Mouse (Mus musculus) forebrain, embryonic 14.5 days (tissue): ENCODE results near the gene 1700034J05Rik. TPM values are rescaled to one million over a fixed set of nuclear protein-coding genes. Genes with fewer than 3 reads are reported as not detected.

Experiments
- ATAC-seq: fragments of 200-750 bp; cut with Nextera tagmentation; 2 replicates; pipeline ENCODE4 v1.8.0; 2017; ENCODE audit warnings: mild to moderate bottlenecking, moderate library complexity
- DNase-seq: peaks from one replicate; pipeline ENCODE4 v3.0.0-alpha.2; 2015; ENCODE audit warnings: low spot score
- H3K27ac ChIP-seq: fragments of 300-500 bp; sonication (generic); 2 replicates; pipeline ENCODE4 v1.5.1; 2014; ENCODE audit warnings: low read depth, mild to moderate bottlenecking, control low read depth, low read length, moderate library complexity
- H3K27me3 ChIP-seq: fragments of 300-500 bp; sonication (generic); replicated peaks from 2 replicates; pipeline ENCODE4 v1.6.1; 2014; ENCODE audit warnings: low read length, control low read depth, mixed read lengths; ENCODE audit not compliant: control insufficient read depth, insufficient read depth
- H3K36me3 ChIP-seq: fragments of 300-500 bp; sonication (generic); 2 replicates; pipeline ENCODE4 v1.6.1; 2014; ENCODE audit warnings: low read length, control low read depth; ENCODE audit not compliant: control insufficient read depth, insufficient read depth
- H3K4me1 ChIP-seq: fragments of 300-500 bp; sonication (generic); 2 replicates; pipeline ENCODE4 v1.6.1; 2014; ENCODE audit warnings: antibody characterized with exemption, low read length, control low read depth; ENCODE audit not compliant: control insufficient read depth, insufficient read depth
- H3K4me2 ChIP-seq: fragments of 300-500 bp; sonication (generic); 2 replicates; pipeline ENCODE4 v1.6.1; 2014; ENCODE audit warnings: mild to moderate bottlenecking, control low read depth, low read length
- H3K4me3 ChIP-seq: fragments of 300-500 bp; sonication (generic); 2 replicates; pipeline ENCODE4 v1.5.1; 2014; ENCODE audit warnings: low read depth, low read length, control low read depth
- H3K9ac ChIP-seq: fragments of 300-500 bp; sonication (generic); 2 replicates; pipeline ENCODE4 v1.6.1; 2014; ENCODE audit warnings: mild to moderate bottlenecking, low read length, control low read depth, moderate library complexity
- H3K9me3 ChIP-seq: fragments of 300-500 bp; sonication (generic); replicated peaks from 2 replicates; pipeline ENCODE4 v1.6.1; 2016; ENCODE audit warnings: low read length, control low read depth, mixed read lengths; ENCODE audit not compliant: control insufficient read depth
- WGBS: fragments of 180-500 bp; shearing (Covaris S2); extraction: QIAGEN DNeasy Blood & Tissue Kit; methylation state at CpG from one replicate; pipeline ENCODE4 v1.1.7; 2014; 5-methylcytosine and 5-hydroxymethylcytosine counted together
- polyA plus RNA-seq: library from polyadenylated mRNA; unstranded; fragments of >200 nt; fragmentation: Nextera tagmentation; extraction: Ambion mirVana; gene quantifications from 2 replicates; pipeline ENCODE4 v1.2.1, GENCODE M21; 2014

The 1700034J05Rik gene
- polyA plus RNA-seq, 1 experiment from 2014 or later: not detected

DNA sequence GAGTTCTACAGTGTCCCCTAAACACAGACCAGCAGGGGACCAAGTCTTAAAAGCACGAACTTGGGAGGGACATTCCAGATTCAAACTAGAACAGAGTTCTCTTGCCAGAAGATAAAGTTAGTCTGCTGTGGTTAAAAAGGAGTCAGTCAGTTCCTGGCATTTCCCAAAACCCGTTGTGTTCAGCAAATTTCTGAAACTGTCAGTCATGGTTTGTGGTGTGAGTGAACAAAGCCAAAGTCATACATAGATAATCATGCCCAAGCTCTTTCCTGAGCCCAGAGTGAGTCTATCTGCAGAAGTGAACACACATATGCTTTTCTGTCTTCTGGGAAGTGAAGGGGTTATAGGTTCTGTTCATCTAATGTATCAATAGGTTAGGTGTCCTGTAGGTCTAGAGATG lies 45.4 kb downstream of the 1700034J05Rik start:
- no peak overlapping the region for H3K27ac ChIP-seq
- DNase-seq (no peak), ATAC-seq (no peak)
- no peak overlapping the region for H3K4me3 ChIP-seq
- no peaks in the 10 kb centered on the region for H3K36me3 ChIP-seq
- peaks cover 2% of the 10 kb centered on the region; the same call in 1 of the 2 replicates for H3K4me1 ChIP-seq
- H3K27me3 ChIP-seq: no peaks in the 10 kb centered on the region
- H3K9ac ChIP-seq: no peak overlapping the region
- no peak overlapping the region for H3K4me2 ChIP-seq
- no peaks in the 10 kb centered on the region for H3K9me3 ChIP-seq
- WGBS: 77% methylated on average over 2 of the region's 2 CpGs

GRCm38 (mm10) chr6:146907795-146908190 lies 46.4 kb downstream of the 1700034J05Rik start:
- 94% methylated on average over 1 of the region's 1 CpGs for WGBS
- H3K36me3 ChIP-seq: no peaks in the 10 kb centered on the region
- H3K9ac ChIP-seq: no peak overlapping the region
- no peak overlapping the region for H3K4me3 ChIP-seq
- no peak for ATAC-seq
- no peaks in the 10 kb centered on the region for H3K27me3 ChIP-seq
- H3K9me3 ChIP-seq: no peaks in the 10 kb centered on the region
- no peak for DNase-seq
- no peak overlapping the region for H3K27ac ChIP-seq
- no peak overlapping the region for H3K4me2 ChIP-seq
- H3K4me1 ChIP-seq: peaks cover 2% of the 10 kb centered on the region; the same call in 1 of the 2 replicates

- ATAC-seq (no peak), DNase-seq (no peak)
- Histone ChIP-seq H3K27me3 (no peaks in the 10 kb centered on the region), H3K27ac (no peak overlapping the region), H3K4me1 (peaks cover 2% of the 10 kb centered on the region; the same call in 1 of the 2 replicates), H3K36me3 (no peaks in the 10 kb centered on the region), H3K9ac (no peak overlapping the region), H3K4me3 (no peak overlapping the region), H3K9me3 (no peaks in the 10 kb centered on the region), H3K4me2 (no peak overlapping the region)
- 81% methylated on average over 5 of the region's 5 CpGs for WGBS
These were observed 47.0 kb downstream of the 1700034J05Rik start for GRCm38 (mm10) chr6:146907061-146907794.

- Histone ChIP-seq H3K36me3 (no peaks in the 10 kb centered on the region), H3K4me1 (peaks cover 2% of the 10 kb centered on the region; the same call in 1 of the 2 replicates), H3K27me3 (no peaks in the 10 kb centered on the region), H3K27ac (no peak overlapping the region), H3K9me3 (no peaks in the 10 kb centered on the region), H3K4me2 (no peak overlapping the region), H3K4me3 (no peak overlapping the region), H3K9ac (no peak overlapping the region)
- no peak for DNase-seq
- WGBS: 85% methylated on average over 3 of the region's 3 CpGs
- no peak for ATAC-seq
These were observed 48.0 kb downstream of the 1700034J05Rik start for GRCm38 (mm10) chr6:146906000-146906786.

GRCm38 (mm10) chr6:146904707-146905106 lies 49.5 kb downstream of the 1700034J05Rik start:
- H3K4me3 ChIP-seq: no peak overlapping the region
- peaks cover 2% of the 10 kb centered on the region; the same call in 1 of the 2 replicates for H3K4me1 ChIP-seq
- no peaks in the 10 kb centered on the region for H3K27me3 ChIP-seq
- H3K4me2 ChIP-seq: no peak overlapping the region
- no peak for ATAC-seq
- no peaks in the 10 kb centered on the region for H3K9me3 ChIP-seq
- no peaks in the 10 kb centered on the region for H3K36me3 ChIP-seq
- WGBS: 88% methylated on average over 3 of the region's 3 CpGs
- no peak overlapping the region for H3K27ac ChIP-seq
- H3K9ac ChIP-seq: no peak overlapping the region
- DNase-seq: no peak

DNA sequence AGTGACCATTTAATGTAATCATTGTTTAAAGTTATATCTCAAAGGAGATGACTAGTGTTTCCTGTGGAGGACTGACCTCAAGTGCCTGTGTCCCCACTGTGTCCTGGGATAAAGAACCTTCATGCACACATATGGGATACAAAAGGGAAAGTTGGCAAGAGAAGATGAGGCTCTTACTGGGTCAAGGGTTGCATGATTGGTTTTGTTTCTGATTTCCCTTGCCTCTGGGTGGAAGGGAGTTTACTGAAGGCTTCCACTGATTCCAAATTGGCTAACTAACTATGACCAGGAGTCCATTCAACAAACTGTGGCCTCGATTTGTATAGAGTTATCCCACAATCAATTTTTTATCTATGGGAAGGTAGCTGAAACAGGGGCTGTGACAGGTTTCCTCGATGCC lies 50.6 kb downstream of the 1700034J05Rik start:
- no peak overlapping the region for H3K9ac ChIP-seq
- no peak for DNase-seq
- no peak for ATAC-seq
- H3K27me3 ChIP-seq: no peaks in the 10 kb centered on the region
- peaks cover 2% of the 10 kb centered on the region; the same call in 1 of the 2 replicates for H3K4me1 ChIP-seq
- no peaks in the 10 kb centered on the region for H3K36me3 ChIP-seq
- H3K4me3 ChIP-seq: no peak overlapping the region
- WGBS: 86% methylated on average over 2 of the region's 2 CpGs
- no peaks in the 10 kb centered on the region for H3K9me3 ChIP-seq
- H3K27ac ChIP-seq: no peak overlapping the region
- H3K4me2 ChIP-seq: no peak overlapping the region

DNA sequence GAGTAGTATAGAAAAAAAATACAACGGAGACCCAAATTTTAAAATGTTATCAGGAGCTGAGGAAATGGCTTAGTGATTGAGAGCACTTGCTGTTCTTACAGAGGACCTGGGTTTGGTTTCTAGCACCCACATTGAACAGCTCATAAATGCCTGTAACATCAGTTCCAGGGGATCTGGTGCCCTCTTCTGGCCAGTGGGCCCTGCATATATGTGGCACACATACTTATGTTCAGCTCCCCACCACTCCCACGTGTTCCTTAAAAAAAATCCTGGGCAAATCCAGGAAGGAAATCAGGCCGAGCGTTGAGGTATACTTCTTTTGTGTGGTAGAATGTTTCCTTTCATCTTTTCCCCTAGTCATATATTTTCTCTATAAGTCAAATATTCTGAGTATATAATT lies 52.3 kb downstream of the 1700034J05Rik start:
- no peak overlapping the region for H3K27ac ChIP-seq
- no peaks in the 10 kb centered on the region for H3K27me3 ChIP-seq
- DNase-seq: no peak
- no peak overlapping the region for H3K9ac ChIP-seq
- WGBS: 94% methylated on average over 4 of the region's 4 CpGs
- ATAC-seq: no peak
- no peak overlapping the region for H3K4me3 ChIP-seq
- H3K4me2 ChIP-seq: no peak overlapping the region
- no peaks in the 10 kb centered on the region for H3K9me3 ChIP-seq
- no peaks in the 10 kb centered on the region for H3K36me3 ChIP-seq
- peaks cover 2% of the 10 kb centered on the region; the same call in 1 of the 2 replicates for H3K4me1 ChIP-seq
